Mouse (Mus musculus) small intestine, adult 2 months (tissue): ENCODE data around the gene Gtf2i.

Experiments
- CTCF ChIP-seq: fragments of 200-500 bp; IDR thresholded peaks from 2 replicates; pipeline ENCODE4 v1.5.1; 2012; ENCODE audit warnings: low read depth, mild to moderate bottlenecking, control low read depth, inconsistent platforms, low read length, moderate library complexity, mixed read lengths; ENCODE audit not compliant: insufficient replicate concordance, insufficient read length; ENCODE audit errors: extremely low read depth
- POLR2A ChIP-seq: fragments of 200-500 bp; IDR thresholded peaks from 2 replicates; pipeline ENCODE4 v1.6.1; 2012; ENCODE audit warnings: low read depth, mild to moderate bottlenecking, control low read depth, inconsistent platforms, low read length, moderate library complexity

DNA sequence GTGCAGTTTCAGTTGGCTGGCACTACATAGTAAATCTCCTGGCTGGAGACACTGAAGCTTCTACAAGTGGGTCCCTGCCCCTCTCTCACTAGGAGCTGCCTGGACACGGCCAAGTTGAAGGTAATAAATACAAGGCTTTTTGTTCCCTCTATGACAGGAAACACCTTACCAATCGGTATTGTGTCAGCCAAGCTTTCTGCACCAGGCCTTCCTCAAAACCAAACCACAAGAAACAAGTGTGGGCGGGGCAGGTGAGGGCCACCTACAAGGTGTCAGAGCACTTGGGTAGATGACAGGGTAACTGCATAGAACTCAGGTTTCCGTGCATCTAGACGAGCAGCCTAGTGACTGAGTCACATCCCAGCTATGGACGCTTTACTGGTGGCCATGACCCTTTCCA, 77.8 kb downstream of the Gtf2i start:
- TF ChIP-seq POLR2A, result no peak
- no peak for TF ChIP-seq CTCF
